Mouse (Mus musculus) left cerebral cortex, adult 8-10 months (tissue): ENCODE measurements around the gene Kl. TPM values are rescaled to one million over a fixed set of nuclear protein-coding genes. Genes with fewer than 3 reads are reported as not detected.

Experiments used
- DNase-seq, 2 experiments: peaks; one replicate each; pipeline ENCODE4 v3.0.0; 2022; ENCODE audit warnings: low spot score in 2 of 2
- total RNA-seq, 4 experiments: library from RNA; stranded (reverse); gene quantifications; 2 replicates each; pipeline ENCODE4 v1.2.4; 2022

Gene Kl
- total RNA-seq, 4 experiments from 2014 or later: 3.5 to 11.1 (median 4.1) TPM

DNA sequence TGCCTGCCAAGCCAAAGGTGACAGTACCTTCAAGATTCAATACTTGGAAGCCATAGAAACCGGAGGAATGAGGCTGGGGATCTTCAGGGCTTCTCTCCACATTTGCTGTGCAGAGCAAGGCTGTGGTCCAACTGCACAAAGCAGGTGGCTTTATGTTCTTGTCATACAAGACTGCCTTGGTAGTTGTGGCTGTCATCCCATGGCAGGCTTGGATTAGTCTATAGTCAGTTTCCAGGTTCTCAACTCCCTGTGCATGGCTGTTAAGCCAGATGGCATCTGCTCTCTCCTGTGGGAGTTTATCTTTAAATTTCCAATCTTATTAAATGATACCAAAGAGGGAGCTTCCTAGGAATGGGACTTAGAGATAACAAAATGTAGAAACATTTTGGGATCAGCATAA is 9.2 kb downstream of the Kl start:
- no peak for DNase-seq

DNA sequence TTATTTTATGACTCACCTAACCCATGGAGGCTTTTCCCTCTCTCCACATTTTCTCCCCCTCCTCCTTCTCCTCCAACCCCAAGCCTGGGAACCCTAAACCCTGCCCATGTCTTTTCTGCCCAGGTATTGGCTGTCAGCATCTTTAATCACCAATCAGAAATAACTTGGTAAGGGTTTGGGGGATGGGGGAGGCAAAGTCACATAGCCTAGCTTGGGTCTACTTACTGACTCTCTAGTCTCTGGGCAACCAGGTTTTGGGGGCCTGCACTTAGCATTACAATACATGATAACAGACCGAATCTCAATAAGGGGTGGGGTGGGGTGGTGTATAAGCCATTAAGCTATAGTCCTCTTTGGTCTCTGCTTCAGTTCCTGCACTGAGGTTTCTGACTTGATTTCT is 10.3 kb downstream of the Kl start:
- DNase-seq: no peak

- no peak for DNase-seq
These were observed 15.5 kb downstream of the Kl start for GRCm38 (mm10) chr5:150967925-150968324.

- no peak for DNase-seq
These were observed 18.1 kb downstream of the Kl start for GRCm38 (mm10) chr5:150970551-150970950.

GRCm38 (mm10) chr5:150971126-150971525 is 18.7 kb downstream of the Kl start:
- DNase-seq: no peak

DNA sequence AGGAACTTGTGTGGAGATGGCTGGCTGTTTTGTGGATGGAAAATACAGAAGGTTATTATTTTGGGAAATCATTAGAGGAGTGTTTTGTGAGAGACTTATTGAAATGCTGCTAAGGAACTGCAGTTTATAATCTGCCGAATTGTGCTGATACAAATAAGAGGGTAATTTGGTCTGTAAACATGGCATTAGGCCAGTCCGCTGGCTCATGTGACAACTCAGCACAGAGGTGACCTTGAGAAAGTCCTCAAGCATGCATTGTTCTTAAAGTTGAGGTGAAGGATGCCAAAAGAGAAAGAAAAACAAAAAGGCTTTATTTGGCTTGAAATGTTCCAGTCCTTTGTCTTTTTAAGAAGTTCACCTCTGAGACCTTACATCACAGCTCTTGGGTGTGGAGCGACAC is 21.8 kb downstream of the Kl start:
- no peak for DNase-seq

GRCm38 (mm10) chr5:150977383-150977958 is 25.1 kb downstream of the Kl start:
- no peak for DNase-seq

GRCm38 (mm10) chr5:150979341-150980136 is 27.1 kb downstream of the Kl start:
- DNase-seq: no peak

DNA sequence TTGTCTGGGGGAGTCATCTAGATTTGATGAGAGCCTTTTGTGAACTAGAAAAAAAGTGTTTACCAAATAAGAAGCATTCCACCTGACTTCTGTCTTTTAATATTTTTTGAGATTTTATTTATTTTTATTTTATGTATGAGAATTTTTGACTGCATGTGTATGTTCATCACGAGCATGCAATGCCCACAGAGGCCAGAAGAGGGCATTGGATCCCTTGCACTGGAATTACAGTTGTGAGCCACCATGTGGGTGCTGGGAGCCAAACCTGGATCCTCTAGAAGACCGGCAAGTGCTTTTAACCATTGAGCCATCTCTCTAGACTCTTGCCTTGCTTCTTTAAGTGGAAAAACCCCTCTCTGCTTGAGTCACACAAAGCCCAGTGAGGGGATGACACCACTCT is 29.7 kb downstream of the Kl start:
- no peak for DNase-seq

GRCm38 (mm10) chr5:150994096-150994495 is 41.7 kb downstream of the Kl start:
- DNase-seq: no peak

DNA sequence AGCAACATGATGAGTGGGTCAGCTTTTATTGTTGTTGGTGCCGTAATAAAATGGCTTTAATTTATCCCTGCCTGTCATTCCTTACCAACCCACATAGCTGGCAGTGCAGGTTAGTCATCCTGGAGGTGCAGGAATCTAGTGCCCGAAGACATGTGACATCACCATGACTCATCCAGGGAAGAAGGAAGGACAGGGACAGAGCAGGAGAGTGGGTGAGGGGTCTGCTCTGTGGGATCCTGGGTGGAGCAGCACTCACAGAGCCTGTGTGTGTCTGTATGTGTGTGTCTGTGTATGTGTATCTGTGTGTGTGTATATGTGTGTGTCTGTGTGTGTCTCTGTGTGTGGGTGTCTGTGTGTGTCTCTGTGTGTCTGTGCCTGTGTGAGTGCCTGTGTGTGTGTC is 44.2 kb downstream of the Kl start:
- DNase-seq: peak in 1 of 2 experiments; percentile 24

- no peak for DNase-seq
These were observed 48.7 kb downstream of the Kl start for GRCm38 (mm10) chr5:151001111-151001510.

GRCm38 (mm10) chr5:151002051-151002450 is 49.6 kb downstream of the Kl start:
- DNase-seq: no peak

GRCm38 (mm10) chr5:151004216-151004755 is 51.9 kb downstream of the Kl start:
- DNase-seq: no peak

DNA sequence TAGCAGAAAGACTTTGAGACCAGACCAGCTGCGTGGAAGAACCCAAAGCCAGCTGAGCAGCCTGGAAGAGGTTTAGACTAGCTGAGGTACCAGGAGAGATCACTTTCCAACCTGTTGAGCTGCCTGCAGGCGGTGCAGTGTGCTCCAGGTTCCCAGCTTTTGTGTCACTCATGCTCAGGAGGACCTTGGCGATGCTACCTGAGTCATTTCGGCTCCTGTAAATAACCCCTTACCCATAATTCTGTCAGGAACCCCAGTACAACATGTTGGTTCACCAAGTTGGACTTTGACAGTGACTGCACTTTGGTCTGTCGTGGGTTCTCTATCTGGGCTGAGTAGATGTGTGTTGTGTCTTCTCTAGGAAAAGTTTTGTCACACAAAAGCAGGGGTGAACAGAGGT is 66.0 kb downstream of the Kl start:
- no peak for DNase-seq

GRCm38 (mm10) chr5:151018959-151019358 is 66.6 kb downstream of the Kl start:
- DNase-seq: no peak

- no peak for DNase-seq
These were observed 67.8 kb downstream of the Kl start for GRCm38 (mm10) chr5:151020031-151020820.

DNA sequence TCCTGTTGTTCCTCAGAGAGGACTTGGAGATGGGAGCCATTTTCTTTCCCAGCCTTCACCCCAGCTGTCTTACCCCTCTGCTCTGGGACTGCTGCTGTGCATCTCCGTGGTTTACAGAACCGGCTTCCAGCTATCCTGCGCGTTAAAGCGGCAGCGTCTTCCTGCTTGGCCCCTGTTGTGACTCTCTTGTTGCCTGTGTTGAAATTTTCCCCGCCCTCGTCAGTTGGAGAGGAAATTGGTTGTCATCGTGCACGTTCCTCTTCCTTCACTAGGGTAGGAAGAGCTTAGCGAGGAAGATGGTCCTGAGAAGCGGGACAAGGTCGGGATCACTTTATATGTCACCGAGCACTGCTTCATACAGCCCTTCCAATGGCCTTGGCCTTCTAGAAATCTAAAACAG is 68.4 kb downstream of the Kl start:
- no peak for DNase-seq

DNA sequence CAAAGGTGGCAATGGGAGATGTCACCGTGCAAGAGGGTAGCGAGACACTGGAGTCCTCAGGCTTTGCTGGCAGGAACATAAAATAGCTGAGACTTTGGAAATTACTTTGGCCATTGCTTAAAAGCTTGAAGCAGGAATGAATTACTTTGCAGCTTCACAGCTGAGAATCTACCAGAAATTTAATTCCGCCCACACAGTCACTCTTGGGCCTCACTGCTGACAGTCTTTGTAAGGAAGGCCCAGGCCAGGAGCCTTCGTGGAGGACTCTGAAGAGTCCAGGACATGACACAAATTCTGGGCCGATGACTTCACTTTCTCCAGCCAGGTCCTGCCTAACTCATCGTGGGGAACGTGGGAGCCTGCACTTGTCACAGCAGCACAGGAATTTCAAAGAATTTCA is 69.6 kb downstream of the Kl start:
- DNase-seq: no peak

DNA sequence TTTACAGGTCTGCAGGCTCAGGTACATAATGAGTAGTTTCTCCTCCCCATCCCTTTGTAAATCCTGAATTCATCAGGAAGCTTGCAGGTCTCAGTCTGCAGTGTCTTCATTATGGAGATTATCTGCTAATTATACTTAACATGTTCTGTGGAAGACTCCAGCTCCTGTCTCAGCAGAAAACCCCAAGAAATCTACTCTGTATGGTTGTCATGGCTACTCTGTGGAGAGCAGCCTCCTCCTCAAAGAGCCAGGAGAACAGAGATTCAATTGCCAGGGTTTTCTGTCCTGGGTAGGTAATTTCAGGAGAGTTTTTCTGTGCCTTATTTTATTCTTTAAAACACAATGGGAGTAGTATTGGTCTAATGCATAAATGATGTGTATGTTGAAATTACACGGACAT is 70.5 kb downstream of the Kl start:
- DNase-seq: no peak

- DNase-seq: no peak
These were observed 71.1 kb downstream of the Kl start for GRCm38 (mm10) chr5:151023461-151023860.

DNA sequence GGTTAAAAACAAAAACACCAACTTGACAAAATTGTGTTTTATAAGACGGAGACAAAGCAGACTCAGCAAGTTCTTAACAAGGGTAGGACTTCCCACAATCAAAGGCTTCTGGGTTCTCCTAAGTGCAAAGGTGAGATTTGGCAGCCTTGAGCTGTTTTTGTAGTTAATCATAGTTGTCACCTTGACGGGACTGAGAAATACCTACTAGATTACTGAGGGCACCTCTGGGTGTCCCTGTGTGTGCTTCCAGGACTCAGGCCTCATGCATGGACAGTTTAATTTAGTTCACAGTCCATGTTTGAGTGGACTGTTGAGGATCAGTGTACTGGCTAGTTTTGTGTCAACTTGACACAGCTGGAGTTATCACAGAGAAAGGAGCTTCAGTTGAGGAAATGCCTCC is 72.1 kb downstream of the Kl start:
- no peak for DNase-seq
